Mouse (Mus musculus) thymus, adult 2 months (tissue): ENCODE data around the gene Klhdc3.

Experiments used
- CTCF ChIP-seq: fragments of 200-500 bp; IDR thresholded peaks from 2 replicates; pipeline ENCODE4 v1.5.1; 2012; ENCODE audit warnings: mild to moderate bottlenecking, control low read depth, low read length, moderate library complexity, borderline replicate concordance; ENCODE audit not compliant: control insufficient read depth, poor library complexity, insufficient read depth; ENCODE audit errors: extremely low read depth
- POLR2A ChIP-seq: fragments of 200-500 bp; IDR thresholded peaks from 2 replicates; pipeline ENCODE4 v1.6.1; 2012; ENCODE audit warnings: mild to moderate bottlenecking, low read length, control low read depth, moderate library complexity; ENCODE audit not compliant: control insufficient read depth, poor library complexity, insufficient read depth; ENCODE audit errors: extremely low read depth

- TF ChIP-seq CTCF: no peak
- TF ChIP-seq POLR2A: no peak
Observed at GRCm38 (mm10) chr17:46714756-46715481, 34.2 kb upstream of the Klhdc3 start.
